Mouse (Mus musculus) lung, adult 2 months (tissue): ENCODE measurements around the gene Dab2ip. TPM values are rescaled to one million over a fixed set of nuclear protein-coding genes. Genes with fewer than 3 reads are reported as not detected.

ENCODE experiments used
- DNase-seq: peaks from one replicate; pipeline ENCODE4 v3.0.0; 2022
- H3K4me1 ChIP-seq: fragments of 200-500 bp; 2 replicates; pipeline ENCODE4 v1.6.1; 2011; ENCODE audit warnings: low read length; ENCODE audit not compliant: control insufficient read depth, insufficient read depth
- H3K4me3 ChIP-seq: fragments of 200-500 bp; replicated peaks from 2 replicates; pipeline ENCODE3; 2011; ENCODE audit warnings: low read depth, mild to moderate bottlenecking, control low read depth, low read length; ENCODE audit errors: extremely low read depth
- CTCF ChIP-seq: fragments of 200-500 bp; IDR thresholded peaks from 2 replicates; pipeline ENCODE4 v1.5.1; 2011; ENCODE audit warnings: mild to moderate bottlenecking, low read length, control low read depth; ENCODE audit not compliant: insufficient read depth
- POLR2A ChIP-seq: fragments of 200-500 bp; IDR thresholded peaks from 2 replicates; pipeline ENCODE4 v1.6.1; 2011; ENCODE audit warnings: low read depth, mild to moderate bottlenecking, control low read depth, low read length, borderline replicate concordance; ENCODE audit errors: extremely low read depth
- WGBS: fragments of 180-500 bp; shearing (Covaris S2); methylation state at CpG from one replicate; pipeline ENCODE4 v1.1.7; 2018; 5-methylcytosine and 5-hydroxymethylcytosine counted together
- polyA plus RNA-seq: library from polyadenylated mRNA; depleted of rRNA; stranded (reverse); fragments of >200 nt; gene quantifications from 2 replicates; pipeline ENCODE4 v1.2.3, GENCODE M21; 2012; rRNA removed

Gene Dab2ip
- 113 and 132 TPM in 2 replicates for polyA plus RNA-seq

- H3K4me3 ChIP-seq, result no peak within 1 kb of the TSS
- WGBS, result 76% methylated on average over 29 of the region's 29 CpGs
- DNase-seq, result no peak
- no peaks in the 10 kb centered on the region for H3K4me1 ChIP-seq
- no peak for TF ChIP-seq CTCF
- no peak for TF ChIP-seq POLR2A
These were observed at the start of gene Dab2ip for GRCm38 (mm10) chr2:35557911-35558825. Gene Dab2ip (plus strand): TSS chr2:35558266.

GRCm38 (mm10) chr2:35508597-35509342 is 49.3 kb upstream of the Dab2ip start:
- 28% methylated on average over 10 of the region's 10 CpGs for WGBS
- TF ChIP-seq CTCF (no peak), POLR2A (no peak)
- H3K4me1 ChIP-seq, result peaks cover 4% of the 10 kb centered on the region; the same call in 1 of the 2 replicates
- no peak overlapping the region for H3K4me3 ChIP-seq
- no peak for DNase-seq

- TF ChIP-seq CTCF (no peak), POLR2A (no peak)
- Histone ChIP-seq H3K4me3 (no peak overlapping the region), H3K4me1 (peaks cover 8% of the 10 kb centered on the region)
- WGBS, result 42% methylated on average over 6 of the region's 6 CpGs
- DNase-seq, result no peak
These were observed 48.8 kb upstream of the Dab2ip start for GRCm38 (mm10) chr2:35509343-35509667.

GRCm38 (mm10) chr2:35509888-35510287 is 48.2 kb upstream of the Dab2ip start:
- no peak overlapping the region for H3K4me3 ChIP-seq
- TF ChIP-seq CTCF (no peak), POLR2A (no peak)
- 74% methylated on average over 4 of the region's 4 CpGs for WGBS
- DNase-seq, result no peak
- peaks cover 8% of the 10 kb centered on the region for H3K4me1 ChIP-seq

- H3K4me1 ChIP-seq, result peaks cover 8% of the 10 kb centered on the region
- TF ChIP-seq POLR2A (no peak), CTCF (no peak)
- no peak overlapping the region for H3K4me3 ChIP-seq
- 45% methylated on average over 1 of the region's 1 CpGs for WGBS
- DNase-seq, result no peak
These were observed 47.1 kb upstream of the Dab2ip start for GRCm38 (mm10) chr2:35510920-35511319.

GRCm38 (mm10) chr2:35512226-35512625 is 45.8 kb upstream of the Dab2ip start:
- Histone ChIP-seq H3K4me1 (peaks cover 4% of the 10 kb centered on the region), H3K4me3 (no peak overlapping the region)
- TF ChIP-seq CTCF, result no peak
- no peak for TF ChIP-seq POLR2A
- no peak for DNase-seq
- WGBS, result 94% methylated on average over 4 of the region's 4 CpGs

GRCm38 (mm10) chr2:35514051-35514892 is 43.8 kb upstream of the Dab2ip start:
- TF ChIP-seq CTCF, result no peak
- TF ChIP-seq POLR2A, result no peak
- Histone ChIP-seq H3K4me3 (no peak overlapping the region), H3K4me1 (peaks cover 4% of the 10 kb centered on the region)
- WGBS, result 23% methylated on average over 14 of the region's 14 CpGs
- DNase-seq, result no peak

GRCm38 (mm10) chr2:35526612-35527242 is 31.3 kb upstream of the Dab2ip start:
- TF ChIP-seq CTCF, result no peak
- no peak for TF ChIP-seq POLR2A
- WGBS, result 91% methylated on average over 14 of the region's 14 CpGs
- no peak for DNase-seq
- Histone ChIP-seq H3K4me3 (no peak overlapping the region), H3K4me1 (no peaks in the 10 kb centered on the region)
